Mouse (Mus musculus): Measurements from ENCODE around the gene Islr. TPM values are rescaled to one million over a fixed set of nuclear protein-coding genes. Genes with fewer than 3 reads are reported as not detected.
A peak's percentile ranks its signal among the peaks of the same experiment; 100 is the strongest.

The Islr gene
- polyA plus RNA-seq, 1 experiment from 2014 or later, result 210 TPM

- peak; percentile 34 for ATAC-seq (ENCODE audit: low FRiP score, low read depth)
- peak overlapping the region; percentile 50 for H3K4me2 ChIP-seq (replicated peaks)
These were observed 69.9 kb downstream of the Islr start for GRCm38 (mm10) chr9:58133893-58134884.

GRCm38 (mm10) chr9:58131735-58132134 lies 72.4 kb downstream of the Islr start:
- ATAC-seq (ENCODE audit: low FRiP score, low read depth), result no peak
- Histone ChIP-seq H3K27me3 (no peaks in the 10 kb centered on the region), H3K36me3 (no peaks in the 10 kb centered on the region), H3K4me1 (peaks cover 96% of the 10 kb centered on the region), H3K9me3 (no peaks in the 10 kb centered on the region), H3K27ac (no peak overlapping the region), H3K9ac (no peak overlapping the region), H3K4me3 (no peak overlapping the region), H3K4me2 (replicated peaks) (no peak overlapping the region; the same call in 1 of the 2 replicates)
- 74% methylated on average over 7 of the region's 7 CpGs for WGBS

More at GRCm38 (mm10) chr9:58133893-58134884, 69.9 kb downstream of the Islr start:
- Histone ChIP-seq H3K36me3 (no peaks in the 10 kb centered on the region), H3K9me3 (no peaks in the 10 kb centered on the region), H3K4me1 (peaks cover 89% of the 10 kb centered on the region), H3K9ac (0 out of 2 replicates have a peak overlapping the region, but pooled peaks have one; percentile 36), H3K4me3 (peak overlapping the region; percentile 21), H3K27ac (peak overlapping the region; percentile 85), H3K27me3 (no peaks in the 10 kb centered on the region)
- WGBS, result 5% methylated on average over 12 of the region's 17 CpGs

GRCm38 (mm10) chr9:58130909-58131308 lies 73.2 kb downstream of the Islr start:
- H3K4me2 ChIP-seq (replicated peaks), result peak overlapping the region; percentile 60
- no peak for ATAC-seq (ENCODE audit: low FRiP score, low read depth)

GRCm38 (mm10) chr9:58129508-58129907 lies 74.6 kb downstream of the Islr start:
- Histone ChIP-seq H3K9me3 (no peaks in the 10 kb centered on the region), H3K9ac (peak overlapping the region; percentile 53), H3K4me2 (replicated peaks) (peak overlapping the region; percentile 60), H3K36me3 (no peaks in the 10 kb centered on the region), H3K4me1 (peaks cover 88% of the 10 kb centered on the region), H3K27me3 (no peaks in the 10 kb centered on the region), H3K27ac (peak overlapping the region; percentile 89), H3K4me3 (peak overlapping the region; percentile 28)
- ATAC-seq (ENCODE audit: low FRiP score, low read depth), result no peak
- WGBS, result 5% methylated on average over 8 of the region's 8 CpGs

More at GRCm38 (mm10) chr9:58130909-58131308, 73.2 kb downstream of the Islr start:
- Histone ChIP-seq H3K4me1 (peaks cover 88% of the 10 kb centered on the region), H3K27me3 (no peaks in the 10 kb centered on the region), H3K27ac (no peak overlapping the region), H3K9ac (no peak overlapping the region), H3K36me3 (no peaks in the 10 kb centered on the region), H3K4me3 (no peak overlapping the region), H3K9me3 (no peaks in the 10 kb centered on the region)
- 41% methylated on average over 3 of the region's 3 CpGs for WGBS

GRCm38 (mm10) chr9:58128926-58129413 lies 75.1 kb downstream of the Islr start:
- no peaks in the 10 kb centered on the region for H3K9me3 ChIP-seq
- peak; percentile 70 for ATAC-seq (ENCODE audit: low FRiP score, low read depth)
- H3K27me3 ChIP-seq, result no peaks in the 10 kb centered on the region
- peak overlapping the region; percentile 28 for H3K4me3 ChIP-seq
- peaks cover 88% of the 10 kb centered on the region for H3K4me1 ChIP-seq
- WGBS, result 2% methylated on average over 13 of the region's 13 CpGs
- H3K9ac ChIP-seq, result peak overlapping the region; percentile 53
- H3K27ac ChIP-seq, result peak overlapping the region; percentile 89
- no peaks in the 10 kb centered on the region for H3K36me3 ChIP-seq
- peak overlapping the region; percentile 60 for H3K4me2 ChIP-seq (replicated peaks)

- Histone ChIP-seq H3K9me3 (no peaks in the 10 kb centered on the region), H3K27me3 (no peaks in the 10 kb centered on the region), H3K4me1 (peaks cover 72% of the 10 kb centered on the region), H3K27ac (no peak overlapping the region; the same call in 1 of the 2 replicates), H3K36me3 (no peaks in the 10 kb centered on the region), H3K4me2 (replicated peaks) (no peak overlapping the region), H3K4me3 (no peak overlapping the region), H3K9ac (no peak overlapping the region)
- 36% methylated on average over 4 of the region's 4 CpGs for WGBS
- ATAC-seq (ENCODE audit: low FRiP score, low read depth), result no peak
These were observed 78.3 kb downstream of the Islr start for GRCm38 (mm10) chr9:58125811-58126210.

GRCm38 (mm10) chr9:58125085-58125484 lies 79.0 kb downstream of the Islr start:
- Histone ChIP-seq H3K4me3 (no peak overlapping the region), H3K27ac (peak overlapping the region; percentile 65; the same call in 1 of the 2 replicates), H3K27me3 (no peaks in the 10 kb centered on the region), H3K4me2 (replicated peaks) (no peak overlapping the region), H3K36me3 (no peaks in the 10 kb centered on the region), H3K4me1 (peaks cover 65% of the 10 kb centered on the region), H3K9me3 (no peaks in the 10 kb centered on the region), H3K9ac (no peak overlapping the region)
- 31% methylated on average over 3 of the region's 3 CpGs for WGBS
- peak; percentile 28; the same call in 1 of the 2 replicates for ATAC-seq (ENCODE audit: low FRiP score, low read depth)

GRCm38 (mm10) chr9:58118671-58119070 lies 85.4 kb downstream of the Islr start, which contains the start of gene Ccdc33:
Gene Ccdc33 (minus strand): TSS chr9:58118823.
- no peak within 1 kb of the TSS for H3K4me2 ChIP-seq (replicated peaks)
- H3K9me3 ChIP-seq, result no peaks in the 10 kb centered on the region
- H3K4me1 ChIP-seq, result peaks cover 45% of the 10 kb centered on the region
- no peak within 1 kb of the TSS for H3K4me3 ChIP-seq
- no peak within 1 kb of the TSS for H3K27ac ChIP-seq
- ATAC-seq (ENCODE audit: low FRiP score, low read depth), result no peak
- H3K36me3 ChIP-seq, result no peaks in the 10 kb centered on the region
- H3K27me3 ChIP-seq, result no peaks in the 10 kb centered on the region
- H3K9ac ChIP-seq, result no peak within 1 kb of the TSS
- WGBS, result 33% methylated on average over 2 of the region's 2 CpGs

- H3K36me3 ChIP-seq, result no peaks in the 10 kb centered on the region
- H3K4me1 ChIP-seq, result peaks cover 58% of the 10 kb centered on the region
- no peak for ATAC-seq (ENCODE audit: low FRiP score, low read depth)
- H3K4me2 ChIP-seq (replicated peaks), result no peak overlapping the region
- H3K27me3 ChIP-seq, result no peaks in the 10 kb centered on the region
- no peak overlapping the region for H3K4me3 ChIP-seq
- H3K27ac ChIP-seq, result peak overlapping the region; percentile 82
- no peaks in the 10 kb centered on the region for H3K9me3 ChIP-seq
- no peak overlapping the region for H3K9ac ChIP-seq
- 43% methylated on average over 7 of the region's 7 CpGs for WGBS
These were observed 88.0 kb downstream of the Islr start for GRCm38 (mm10) chr9:58116024-58116651.

- Histone ChIP-seq H3K4me3 (no peak overlapping the region), H3K27me3 (no peaks in the 10 kb centered on the region), H3K9me3 (no peaks in the 10 kb centered on the region), H3K36me3 (no peaks in the 10 kb centered on the region), H3K4me1 (peaks cover 61% of the 10 kb centered on the region), H3K27ac (peak overlapping the region; percentile 82), H3K9ac (no peak overlapping the region), H3K4me2 (replicated peaks) (no peak overlapping the region)
- ATAC-seq (ENCODE audit: low FRiP score, low read depth), result no peak
- 27% methylated on average over 7 of the region's 7 CpGs for WGBS
These were observed 88.7 kb downstream of the Islr start for GRCm38 (mm10) chr9:58115297-58115925.

- Histone ChIP-seq H3K4me1 (peaks cover 61% of the 10 kb centered on the region), H3K27me3 (no peaks in the 10 kb centered on the region), H3K9ac (no peak overlapping the region), H3K4me2 (replicated peaks) (peak overlapping the region; percentile 61), H3K27ac (peak overlapping the region; percentile 82), H3K9me3 (no peaks in the 10 kb centered on the region), H3K36me3 (no peaks in the 10 kb centered on the region), H3K4me3 (no peak overlapping the region)
- WGBS, result under 1% methylated on average over 9 of the region's 9 CpGs
- no peak for ATAC-seq (ENCODE audit: low FRiP score, low read depth)
These were observed 90.1 kb downstream of the Islr start for GRCm38 (mm10) chr9:58114019-58114418.
